Mouse (Mus musculus) intestine, embryonic 14.5 days (tissue): ENCODE measurements at regions not wholly inside any gene's neighbourhood (a gene's known extent, or its start where the extent isn't known, plus 50 kb on each side); places are given as distances from the start of the nearest gene placed in this dataset.

Experiments
- ATAC-seq: fragments of 200-750 bp; cut with Nextera tagmentation; replicated peaks from 2 replicates; pipeline ENCODE4 v1.8.0; 2017; ENCODE audit warnings: low read depth, moderate number of reproducible peaks, moderate TSS enrichment, moderate library complexity; ENCODE audit not compliant: low FRiP score, low TSS enrichment
- DNase-seq: peaks from one replicate; pipeline ENCODE4 v3.0.0-alpha.2; 2018; ENCODE audit warnings: low spot score
- H3K27ac ChIP-seq: fragments of 300-500 bp; sonication (generic); 2 replicates; pipeline ENCODE4 v1.5.1; 2014; ENCODE audit warnings: low read depth, mild to moderate bottlenecking, control low read depth
- H3K27me3 ChIP-seq: fragments of 300-500 bp; sonication (generic); replicated peaks from 2 replicates; pipeline ENCODE4 v1.6.1; 2014; ENCODE audit warnings: low read length, control low read depth; ENCODE audit not compliant: control insufficient read depth, insufficient read depth
- H3K36me3 ChIP-seq: fragments of 300-500 bp; sonication (generic); 2 replicates; pipeline ENCODE4 v1.6.1; 2014; ENCODE audit warnings: low read length, control low read depth; ENCODE audit not compliant: control insufficient read depth, insufficient read depth
- H3K4me1 ChIP-seq: fragments of 300-500 bp; sonication (generic); replicated peaks from 2 replicates; pipeline ENCODE4 v1.6.1; 2014; ENCODE audit warnings: low read length, control low read depth, mixed read lengths; ENCODE audit not compliant: control insufficient read depth, insufficient read depth
- H3K4me2 ChIP-seq: fragments of 300-500 bp; sonication (generic); 2 replicates; pipeline ENCODE4 v1.6.1; 2014; ENCODE audit warnings: low read length
- H3K4me3 ChIP-seq: fragments of 300-500 bp; sonication (generic); 2 replicates; pipeline ENCODE4 v1.5.1; 2014; ENCODE audit warnings: low read depth, low read length, control low read depth, mixed read lengths
- H3K9ac ChIP-seq: fragments of 300-500 bp; sonication (generic); 2 replicates; pipeline ENCODE4 v1.6.1; 2014; ENCODE audit warnings: mild to moderate bottlenecking, low read length
- H3K9me3 ChIP-seq: fragments of 300-500 bp; sonication (generic); 2 replicates; pipeline ENCODE4 v1.6.1; 2016; ENCODE audit warnings: low read length, control low read depth; ENCODE audit not compliant: control insufficient read depth
- WGBS: fragments of 180-500 bp; shearing (Covaris S2); extraction: QIAGEN DNeasy Blood & Tissue Kit; methylation state at CpG from one replicate; pipeline ENCODE4 v1.1.7; 2014; 5-methylcytosine and 5-hydroxymethylcytosine counted together

DNA sequence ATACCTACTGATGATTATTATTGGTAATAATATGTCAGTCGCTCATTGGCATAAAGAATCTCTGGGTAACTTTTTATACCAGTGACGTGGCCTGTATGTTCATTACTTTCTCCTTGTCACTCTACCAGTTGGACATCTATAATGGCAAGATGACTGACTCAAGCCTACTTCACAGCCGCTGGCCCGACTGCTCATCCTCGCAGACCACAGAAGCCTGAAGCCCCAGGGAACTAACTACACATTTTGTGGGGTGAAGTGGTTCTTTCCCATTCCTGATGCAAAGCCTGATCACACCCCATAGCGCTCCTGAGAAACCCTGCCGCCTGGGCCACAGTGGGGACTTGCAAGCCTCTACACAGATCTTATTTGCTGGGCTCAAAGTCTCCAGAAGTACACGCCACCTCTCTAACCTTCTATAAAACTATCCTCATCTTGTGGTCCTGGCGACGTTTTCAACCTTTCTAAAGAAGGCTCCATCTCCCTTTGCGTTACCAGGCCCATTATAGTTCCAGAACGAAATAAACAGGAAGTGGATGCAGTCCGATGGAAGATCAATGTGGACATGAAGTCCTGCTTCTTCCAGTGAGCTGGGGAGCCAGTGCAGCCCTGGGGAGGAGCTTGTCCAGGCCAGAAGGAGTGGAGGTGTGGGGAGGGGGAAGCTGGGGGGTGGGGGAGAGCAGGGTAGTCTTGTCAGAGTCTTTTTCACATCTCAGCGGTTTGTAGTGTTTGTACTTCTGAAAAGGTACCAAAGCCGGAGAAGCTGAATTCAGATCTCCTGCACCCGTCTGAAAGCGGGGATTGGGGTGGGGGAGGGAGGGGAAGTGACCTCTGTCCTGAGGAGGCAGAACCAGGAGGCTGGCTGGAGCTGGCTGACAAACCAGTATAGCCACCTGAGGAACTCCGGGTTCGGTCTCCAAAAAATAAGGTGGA lies 84.9 kb downstream of the Irs2 start:
- no peak overlapping the region for H3K4me3 ChIP-seq
- H3K9ac ChIP-seq = no peak overlapping the region
- 39% methylated on average over 19 of the region's 19 CpGs for WGBS
- peak overlapping the region; percentile 96 for H3K27ac ChIP-seq
- no peaks in the 10 kb centered on the region for H3K36me3 ChIP-seq
- H3K4me1 ChIP-seq = peaks cover 61% of the 10 kb centered on the region
- DNase-seq (no peak), ATAC-seq (no peak)
- no peaks in the 10 kb centered on the region for H3K9me3 ChIP-seq
- H3K27me3 ChIP-seq = no peaks in the 10 kb centered on the region
- no peak overlapping the region for H3K4me2 ChIP-seq

DNA sequence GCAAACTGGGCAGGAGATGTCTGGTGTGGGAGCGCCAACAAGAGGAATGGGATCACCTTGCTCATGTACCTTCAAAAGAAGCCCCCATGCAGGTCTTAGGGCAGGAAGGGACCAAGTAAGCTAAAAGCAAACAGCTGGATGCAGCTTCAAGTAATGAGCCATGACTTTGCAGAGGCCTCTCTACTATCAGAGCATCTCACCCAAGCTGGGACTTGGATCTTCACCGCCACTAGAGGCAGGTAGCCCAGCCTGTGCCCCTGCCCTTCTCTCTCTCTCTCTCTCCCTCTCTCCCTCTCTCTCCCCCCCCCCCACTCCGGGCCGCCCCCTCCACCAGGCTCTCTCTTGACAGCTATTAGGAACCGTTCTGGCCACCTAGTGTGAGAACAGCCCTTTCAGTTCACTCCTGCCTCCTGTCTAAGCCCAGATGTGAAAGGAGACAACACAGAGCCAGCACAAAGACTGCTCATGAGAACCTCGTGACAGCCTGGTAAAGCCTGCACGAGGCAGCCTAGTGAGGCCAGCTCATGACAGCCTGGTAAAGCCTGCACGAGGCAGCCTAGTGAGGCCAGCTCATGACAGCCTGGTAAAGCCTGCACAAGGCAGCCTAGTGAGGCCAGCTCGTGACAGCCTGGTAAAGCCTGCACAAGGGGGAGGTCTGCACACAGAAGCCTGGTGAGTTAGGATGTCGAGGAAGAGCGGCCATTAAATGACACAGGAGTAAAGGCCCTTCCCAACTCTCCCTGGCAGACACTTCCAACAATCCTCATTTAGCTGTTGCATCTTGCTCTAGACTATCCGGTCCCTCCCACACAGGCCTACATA lies 85.8 kb downstream of the Irs2 start:
- Histone ChIP-seq H3K27ac (peak overlapping the region; percentile 80), H3K9me3 (no peaks in the 10 kb centered on the region), H3K27me3 (no peaks in the 10 kb centered on the region), H3K36me3 (no peaks in the 10 kb centered on the region), H3K4me1 (peaks cover 53% of the 10 kb centered on the region), H3K4me3 (no peak overlapping the region), H3K9ac (no peak overlapping the region), H3K4me2 (no peak overlapping the region)
- 45% methylated on average over 12 of the region's 12 CpGs for WGBS
- ATAC-seq (no peak), DNase-seq (no peak)

GRCm38 (mm10) chr8:10921439-10922191 lies 86.6 kb downstream of the Irs2 start:
- ATAC-seq = peak; percentile 53; the same call in 1 of the 2 replicates

DNA sequence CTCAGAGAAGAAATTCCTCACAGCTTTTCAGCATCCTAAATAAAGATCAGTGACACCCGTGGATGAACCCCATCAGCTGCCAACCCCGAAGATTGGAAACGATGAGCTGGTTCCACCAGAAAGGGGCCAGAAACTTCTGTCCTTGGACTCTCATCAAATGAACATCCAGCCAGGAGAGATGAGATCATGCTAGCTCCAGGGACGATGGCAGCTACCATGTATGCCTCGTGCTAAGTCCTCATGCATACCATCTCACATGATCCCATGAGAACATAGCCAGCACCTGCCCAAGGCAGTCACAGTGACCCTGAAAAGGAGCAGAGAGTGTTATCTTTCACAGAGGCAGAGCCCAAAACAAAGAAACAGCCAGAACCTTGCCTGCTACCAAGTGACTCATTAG lies 88.6 kb downstream of the Irs2 start:
- Histone ChIP-seq H3K9me3 (no peaks in the 10 kb centered on the region), H3K4me3 (no peak overlapping the region), H3K9ac (no peak overlapping the region), H3K27me3 (no peaks in the 10 kb centered on the region), H3K36me3 (no peaks in the 10 kb centered on the region), H3K27ac (no peak overlapping the region), H3K4me2 (no peak overlapping the region), H3K4me1 (peaks cover 33% of the 10 kb centered on the region)
- DNase-seq (no peak), ATAC-seq (no peak)
- WGBS = 86% methylated on average over 5 of the region's 5 CpGs

More at GRCm38 (mm10) chr8:10921439-10922191, 86.6 kb downstream of the Irs2 start:
- DNase-seq = no peak
- Histone ChIP-seq H3K27ac (peak overlapping the region; percentile 80), H3K4me1 (peaks cover 53% of the 10 kb centered on the region), H3K4me2 (no peak overlapping the region), H3K4me3 (no peak overlapping the region), H3K27me3 (no peaks in the 10 kb centered on the region), H3K9me3 (no peaks in the 10 kb centered on the region), H3K36me3 (no peaks in the 10 kb centered on the region), H3K9ac (no peak overlapping the region)
- 37% methylated on average over 11 of the region's 11 CpGs for WGBS

GRCm38 (mm10) chr8:10918403-10919035 lies 89.7 kb downstream of the Irs2 start:
- WGBS = 71% methylated on average over 5 of the region's 5 CpGs
- peaks cover 22% of the 10 kb centered on the region for H3K4me1 ChIP-seq
- H3K36me3 ChIP-seq = no peaks in the 10 kb centered on the region
- H3K27ac ChIP-seq = no peak overlapping the region
- no peaks in the 10 kb centered on the region for H3K27me3 ChIP-seq
- H3K9me3 ChIP-seq = no peaks in the 10 kb centered on the region
- no peak overlapping the region for H3K4me3 ChIP-seq
- ATAC-seq = no peak
- DNase-seq = no peak
- H3K4me2 ChIP-seq = no peak overlapping the region
- no peak overlapping the region for H3K9ac ChIP-seq

- Histone ChIP-seq H3K9me3 (no peaks in the 10 kb centered on the region), H3K9ac (no peak overlapping the region), H3K27me3 (no peaks in the 10 kb centered on the region), H3K4me1 (peaks cover 4% of the 10 kb centered on the region; the same call in 1 of the 2 replicates), H3K27ac (no peak overlapping the region), H3K36me3 (no peaks in the 10 kb centered on the region), H3K4me2 (no peak overlapping the region), H3K4me3 (no peak overlapping the region)
- WGBS = 52% methylated on average over 8 of the region's 8 CpGs
- no peak for DNase-seq
- no peak for ATAC-seq
Measured at GRCm38 (mm10) chr8:10914616-10915015, 93.6 kb downstream of the Irs2 start.

GRCm38 (mm10) chr8:10912436-10912835 lies 95.8 kb downstream of the Irs2 start:
- Histone ChIP-seq H3K9me3 (no peaks in the 10 kb centered on the region), H3K4me3 (no peak overlapping the region), H3K27me3 (no peaks in the 10 kb centered on the region), H3K9ac (no peak overlapping the region), H3K36me3 (no peaks in the 10 kb centered on the region), H3K4me2 (no peak overlapping the region), H3K4me1 (peaks cover 4% of the 10 kb centered on the region; the same call in 1 of the 2 replicates), H3K27ac (no peak overlapping the region)
- no peak for ATAC-seq
- DNase-seq = peak; percentile 50
- 63% methylated on average over 2 of the region's 2 CpGs for WGBS

GRCm38 (mm10) chr8:10911371-10911770 lies 96.9 kb downstream of the Irs2 start:
- Histone ChIP-seq H3K9me3 (no peaks in the 10 kb centered on the region), H3K36me3 (no peaks in the 10 kb centered on the region), H3K4me2 (no peak overlapping the region), H3K4me1 (peaks cover 4% of the 10 kb centered on the region; the same call in 1 of the 2 replicates), H3K9ac (no peak overlapping the region), H3K27me3 (no peaks in the 10 kb centered on the region), H3K27ac (no peak overlapping the region), H3K4me3 (no peak overlapping the region)
- 88% methylated on average over 4 of the region's 4 CpGs for WGBS
- DNase-seq (peak; percentile 44), ATAC-seq (no peak)
